Mouse (Mus musculus): ENCODE results near the gene Iars2. TPM values are rescaled to one million over a fixed set of nuclear protein-coding genes. Genes with fewer than 3 reads are reported as not detected.
A peak's percentile ranks its signal among the peaks of the same experiment; 100 is the strongest.

Gene Iars2
- polyA plus RNA-seq, 1 experiment from 2014 or later: 31.4 TPM

DNA sequence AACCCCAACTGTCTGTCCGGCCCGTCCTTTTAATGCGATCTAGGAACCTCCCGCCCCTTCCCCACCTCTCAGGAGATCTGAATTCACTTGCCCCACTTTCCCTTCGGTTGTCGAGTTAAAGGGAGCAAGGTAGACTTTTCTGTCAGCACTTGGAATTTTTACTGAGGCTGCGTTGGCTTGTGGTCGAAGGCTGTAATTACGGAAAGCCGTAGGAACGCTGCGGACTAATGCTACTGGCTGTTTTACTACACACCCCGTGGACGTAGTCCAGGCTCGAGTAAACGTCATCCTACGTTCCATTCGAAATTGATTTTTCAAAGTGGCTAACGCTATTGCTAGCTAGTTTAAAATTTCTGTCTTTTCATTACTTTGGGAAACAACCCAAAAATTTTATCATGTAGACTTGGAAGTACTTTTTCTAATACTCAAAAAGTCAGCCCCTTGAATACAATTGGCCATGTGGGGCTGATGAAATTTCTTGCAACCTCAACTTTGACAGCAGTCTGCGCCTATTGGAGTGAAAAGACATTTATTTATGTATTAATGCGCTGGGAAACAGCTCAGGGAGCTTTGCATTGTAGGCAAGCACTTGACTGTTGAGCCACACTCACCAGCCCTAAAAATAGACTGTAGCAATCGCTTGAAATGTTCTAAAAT lies 34.5 kb upstream of the Iars2 start:
- TF ChIP-seq CTCF (IDR thresholded peaks at IDR 0.05; ENCODE audit: low read depth): no peak
- H3K4me1 ChIP-seq (replicated peaks; ENCODE audit: insufficient read depth, low read length): peaks cover 12% of the 10 kb centered on the region; the same call in 1 of the 2 replicates

DNA sequence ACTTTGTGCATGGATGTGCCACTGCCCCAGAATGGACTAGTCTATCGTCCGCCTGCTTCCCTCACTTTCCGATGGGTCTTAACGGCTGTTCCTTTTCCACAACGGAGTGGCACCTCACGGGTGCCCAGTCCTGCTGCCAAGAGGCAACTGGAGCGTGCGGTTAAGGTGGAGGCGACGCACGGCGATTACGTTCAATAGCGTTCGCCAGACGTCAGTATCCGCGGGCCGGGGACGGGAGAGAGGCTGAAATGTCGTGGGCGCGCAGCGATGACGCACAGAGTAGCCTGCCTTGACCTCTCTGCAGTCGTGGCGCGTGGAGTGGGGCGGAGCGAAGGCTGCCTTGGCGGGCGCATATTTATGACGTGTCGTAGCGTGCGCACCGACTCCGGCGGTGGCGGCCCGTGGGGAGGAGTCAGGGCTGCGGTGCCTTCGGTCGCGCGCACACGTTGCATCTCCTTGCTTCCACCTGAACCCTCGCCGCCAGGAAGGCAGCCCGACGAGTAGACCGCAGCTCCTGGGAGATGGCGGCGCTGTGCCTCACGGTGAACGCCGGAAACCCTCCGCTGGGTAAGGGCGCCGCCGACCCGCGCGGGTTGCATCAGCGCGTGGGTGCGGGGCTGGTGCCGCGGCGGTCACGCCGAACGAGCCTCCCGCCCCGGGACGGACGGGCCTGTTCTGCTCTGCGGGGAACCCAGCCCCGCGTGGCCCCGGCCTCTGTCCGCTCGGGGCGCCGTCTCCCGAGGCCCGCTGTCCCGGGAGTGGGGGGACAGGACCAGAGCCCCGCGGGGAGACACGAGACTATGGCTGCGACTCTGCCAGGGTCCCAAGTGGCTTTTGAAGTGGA lies 33.7 kb upstream of the Iars2 start, which contains the start of gene Eprs:
Gene Eprs (plus strand): TSS at position 368 of the 844 bp plus-strand sequence.
- under 1% methylated on average over 83 of the region's 92 CpGs for WGBS
- ATAC-seq (replicated peaks; ENCODE audit: low FRiP score, low read depth) (peak; percentile 97), DNase-seq (ENCODE audit: low spot score) (peak; percentile 98)
- TF ChIP-seq CTCF (IDR thresholded peaks at IDR 0.05; ENCODE audit: low read depth): no peak
- Histone ChIP-seq H3K9me3 (replicated peaks; ENCODE audit: low read length) (no peaks in the 10 kb centered on the region), H3K4me3 (replicated peaks; ENCODE audit: low read depth, low read length) (peak within 1 kb of the TSS; percentile 94), H3K36me3 (ENCODE audit: insufficient read depth, low read length) (peaks cover 5% of the 10 kb centered on the region; the same call in 1 of the 2 replicates), H3K4me2 (ENCODE audit: low read length) (peak within 1 kb of the TSS; percentile 77), H3K9ac (ENCODE audit: low read depth, low read length) (peak within 1 kb of the TSS; percentile 92), H3K27ac (peak within 1 kb of the TSS; percentile 95), H3K4me1 (replicated peaks; ENCODE audit: insufficient read depth, low read length) (peaks cover 12% of the 10 kb centered on the region; the same call in 1 of the 2 replicates), H3K27me3 (ENCODE audit: insufficient read depth, low read length) (no peaks in the 10 kb centered on the region)

More for the DNA sequence above, 34.5 kb upstream of the Iars2 start:
- H3K4me2 ChIP-seq (ENCODE audit: low read length): peak overlapping the region; percentile 77
- no peaks in the 10 kb centered on the region for H3K9me3 ChIP-seq (replicated peaks; ENCODE audit: low read length)
- peak overlapping the region; percentile 92 for H3K9ac ChIP-seq (ENCODE audit: low read depth, low read length)
- ATAC-seq (replicated peaks; ENCODE audit: low FRiP score, low read depth): peak; percentile 40
- peak; percentile 88 for DNase-seq (ENCODE audit: low spot score)
- no peaks in the 10 kb centered on the region for H3K27me3 ChIP-seq (ENCODE audit: insufficient read depth, low read length)
- H3K4me3 ChIP-seq (replicated peaks; ENCODE audit: low read depth, low read length): peak overlapping the region; percentile 94
- peak overlapping the region; percentile 95 for H3K27ac ChIP-seq
- peaks cover 5% of the 10 kb centered on the region; the same call in 1 of the 2 replicates for H3K36me3 ChIP-seq (ENCODE audit: insufficient read depth, low read length)
- WGBS: 2% methylated on average over 22 of the region's 22 CpGs

DNA sequence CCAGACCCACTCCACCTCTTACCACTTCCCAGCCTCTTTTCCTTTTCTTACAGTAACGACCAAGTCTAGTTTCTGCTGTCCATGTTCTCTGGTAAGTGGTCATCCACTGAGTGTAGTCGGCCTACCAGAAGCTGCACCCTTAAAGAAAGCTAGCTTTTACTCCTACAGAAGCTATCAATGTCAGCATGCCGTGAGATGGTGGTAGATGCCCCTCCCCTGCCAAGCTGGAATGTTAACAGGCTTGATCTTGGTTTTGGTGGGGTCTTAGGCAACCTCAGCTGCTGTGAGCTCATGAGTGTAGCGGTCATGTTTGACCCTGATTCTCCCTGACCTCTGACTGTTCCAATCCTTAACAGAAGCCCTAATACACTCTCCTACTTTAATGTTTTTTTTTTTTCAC lies 29.0 kb upstream of the Iars2 start:
- DNase-seq (ENCODE audit: low spot score): no peak

GRCm38 (mm10) chr1:185356246-185356645 lies 27.1 kb upstream of the Iars2 start:
- no peaks in the 10 kb centered on the region for H3K4me1 ChIP-seq (replicated peaks; ENCODE audit: insufficient read depth, low read length)
- no peaks in the 10 kb centered on the region for H3K27me3 ChIP-seq (ENCODE audit: insufficient read depth, low read length)
- H3K9me3 ChIP-seq (replicated peaks; ENCODE audit: low read length): no peaks in the 10 kb centered on the region
- DNase-seq (ENCODE audit: low spot score) (no peak), ATAC-seq (replicated peaks; ENCODE audit: low FRiP score, low read depth) (no peak)
- peaks cover 27% of the 10 kb centered on the region for H3K36me3 ChIP-seq (ENCODE audit: insufficient read depth, low read length)
- no peak overlapping the region for H3K4me3 ChIP-seq (replicated peaks; ENCODE audit: low read depth, low read length)
- no peak for TF ChIP-seq CTCF (IDR thresholded peaks at IDR 0.05; ENCODE audit: low read depth)
- H3K9ac ChIP-seq (ENCODE audit: low read depth, low read length): no peak overlapping the region
- WGBS: 94% methylated on average over 8 of the region's 8 CpGs
- H3K27ac ChIP-seq: no peak overlapping the region
- H3K4me2 ChIP-seq (ENCODE audit: low read length): no peak overlapping the region

More for the DNA sequence above, 29.0 kb upstream of the Iars2 start:
- Histone ChIP-seq H3K36me3 (ENCODE audit: insufficient read depth, low read length) (peaks cover 12% of the 10 kb centered on the region; the same call in 1 of the 2 replicates), H3K4me1 (replicated peaks; ENCODE audit: insufficient read depth, low read length) (0 out of 2 replicates have a peak, but pooled peaks cover 5% of the 10 kb centered on the region), H3K27ac (no peak overlapping the region), H3K4me3 (replicated peaks; ENCODE audit: low read depth, low read length) (no peak overlapping the region), H3K9me3 (replicated peaks; ENCODE audit: low read length) (no peaks in the 10 kb centered on the region), H3K9ac (ENCODE audit: low read depth, low read length) (no peak overlapping the region), H3K4me2 (ENCODE audit: low read length) (no peak overlapping the region), H3K27me3 (ENCODE audit: insufficient read depth, low read length) (no peaks in the 10 kb centered on the region)
- WGBS: 84% methylated on average over 4 of the region's 4 CpGs
- TF ChIP-seq CTCF (IDR thresholded peaks at IDR 0.05; ENCODE audit: low read depth): no peak
- ATAC-seq (replicated peaks; ENCODE audit: low FRiP score, low read depth): no peak

GRCm38 (mm10) chr1:185354731-185355130 lies 25.5 kb upstream of the Iars2 start:
- ATAC-seq (replicated peaks; ENCODE audit: low FRiP score, low read depth) (no peak), DNase-seq (ENCODE audit: low spot score) (no peak)
- H3K9me3 ChIP-seq (replicated peaks; ENCODE audit: low read length): no peaks in the 10 kb centered on the region
- no peaks in the 10 kb centered on the region for H3K27me3 ChIP-seq (ENCODE audit: insufficient read depth, low read length)
- no peaks in the 10 kb centered on the region for H3K4me1 ChIP-seq (replicated peaks; ENCODE audit: insufficient read depth, low read length)
- H3K9ac ChIP-seq (ENCODE audit: low read depth, low read length): no peak overlapping the region
- H3K4me2 ChIP-seq (ENCODE audit: low read length): no peak overlapping the region
- no peak overlapping the region for H3K27ac ChIP-seq
- TF ChIP-seq CTCF (IDR thresholded peaks at IDR 0.05; ENCODE audit: low read depth): no peak
- H3K4me3 ChIP-seq (replicated peaks; ENCODE audit: low read depth, low read length): no peak overlapping the region
- WGBS: 61% methylated on average over 4 of the region's 4 CpGs
- peaks cover 35% of the 10 kb centered on the region for H3K36me3 ChIP-seq (ENCODE audit: insufficient read depth, low read length)

- no peak overlapping the region for H3K9ac ChIP-seq (ENCODE audit: low read depth, low read length)
- H3K9me3 ChIP-seq (replicated peaks; ENCODE audit: low read length): no peaks in the 10 kb centered on the region
- WGBS: 95% methylated on average over 8 of the region's 8 CpGs
- no peak overlapping the region for H3K27ac ChIP-seq
- no peaks in the 10 kb centered on the region for H3K27me3 ChIP-seq (ENCODE audit: insufficient read depth, low read length)
- ATAC-seq (replicated peaks; ENCODE audit: low FRiP score, low read depth) (no peak), DNase-seq (ENCODE audit: low spot score) (no peak)
- no peak overlapping the region for H3K4me2 ChIP-seq (ENCODE audit: low read length)
- H3K36me3 ChIP-seq (ENCODE audit: insufficient read depth, low read length): peaks cover 39% of the 10 kb centered on the region
- no peak overlapping the region for H3K4me3 ChIP-seq (replicated peaks; ENCODE audit: low read depth, low read length)
- TF ChIP-seq CTCF (IDR thresholded peaks at IDR 0.05; ENCODE audit: low read depth): no peak
- H3K4me1 ChIP-seq (replicated peaks; ENCODE audit: insufficient read depth, low read length): no peaks in the 10 kb centered on the region
These were observed 24.2 kb upstream of the Iars2 start for GRCm38 (mm10) chr1:185353351-185353750.

All from kidney, postnatal 0 days (tissue).